Mouse (Mus musculus): ENCODE measurements around the gene Ppp1r1a.
A peak's percentile ranks its signal among the peaks of the same experiment; 100 is the strongest.

Ppp1r1a gene

DNA sequence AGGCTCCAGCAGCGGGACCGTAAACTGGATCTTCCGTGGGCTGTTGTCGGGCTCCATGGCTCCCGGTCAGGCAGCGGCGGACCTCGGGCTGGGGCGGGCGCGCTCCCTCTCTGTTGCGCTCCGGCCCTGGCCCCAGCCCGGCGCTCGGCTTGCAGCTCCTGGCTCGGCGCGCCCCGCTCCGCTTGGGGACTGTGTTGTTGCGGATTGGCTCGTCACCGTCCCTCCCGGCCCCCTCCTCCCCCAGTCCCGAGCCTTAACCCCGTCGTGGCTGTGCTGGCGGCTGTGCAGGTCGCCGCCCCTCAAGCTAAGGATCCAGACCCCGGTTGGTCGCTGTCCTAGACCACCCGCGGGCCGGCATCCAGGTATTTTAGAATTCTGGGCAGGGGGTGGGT lies at the start of gene Ppp1r1a:
Gene Ppp1r1a (minus strand): TSS at position 182 of the 392 bp plus-strand sequence.
- DNase-seq (ENCODE audit: low read depth in 2 of 2, low spot score in 2 of 2), result no peak

DNA sequence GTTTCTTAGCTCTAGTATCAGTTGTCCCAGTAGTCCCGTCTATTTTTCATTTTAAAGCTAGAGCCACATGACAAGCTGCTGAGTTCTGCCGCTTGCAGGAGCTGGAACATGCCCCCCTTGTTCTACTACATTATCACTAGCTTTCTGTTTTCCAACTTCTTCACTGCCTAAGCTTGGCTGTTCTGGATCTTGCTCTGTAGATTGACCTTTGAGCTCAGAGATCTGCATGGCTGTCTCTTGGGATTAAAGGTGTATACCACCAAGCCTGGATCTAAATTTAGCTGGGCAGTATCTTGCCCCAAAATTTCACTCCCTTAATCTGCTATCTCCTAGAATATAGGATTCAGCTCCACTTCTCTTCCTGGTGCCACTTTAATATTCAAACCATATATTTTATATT lies 48.1 kb upstream of the Ppp1r1a start:
- DNase-seq (ENCODE audit: low read depth in 2 of 2, low spot score in 2 of 2), result no peak

DNA sequence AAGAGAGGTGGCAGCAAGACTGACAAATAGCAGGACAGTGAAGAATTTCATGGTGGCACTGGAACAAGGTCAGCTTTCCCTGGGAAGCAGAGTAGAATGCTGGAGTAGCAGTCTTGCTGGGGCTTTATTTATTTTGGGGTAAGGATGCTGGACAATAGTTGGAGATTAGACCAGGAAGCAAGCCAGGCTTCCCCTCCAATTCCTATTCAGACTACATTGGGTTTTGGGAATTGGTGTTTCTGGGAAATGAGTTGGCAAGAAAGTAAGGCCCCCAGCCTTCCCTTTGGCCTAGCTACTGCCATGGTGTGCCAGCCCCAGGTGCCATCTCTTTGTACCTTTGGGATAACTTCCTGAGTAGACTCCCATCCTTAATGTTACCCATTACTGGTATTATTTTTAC lies 27.2 kb upstream of the Ppp1r1a start, which contains the start of gene Glycam1:
Gene Glycam1 (minus strand): TSS at position 101 of the 400 bp plus-strand sequence.
- no peak for DNase-seq (ENCODE audit: low read depth in 2 of 2, low spot score in 2 of 2)

DNA sequence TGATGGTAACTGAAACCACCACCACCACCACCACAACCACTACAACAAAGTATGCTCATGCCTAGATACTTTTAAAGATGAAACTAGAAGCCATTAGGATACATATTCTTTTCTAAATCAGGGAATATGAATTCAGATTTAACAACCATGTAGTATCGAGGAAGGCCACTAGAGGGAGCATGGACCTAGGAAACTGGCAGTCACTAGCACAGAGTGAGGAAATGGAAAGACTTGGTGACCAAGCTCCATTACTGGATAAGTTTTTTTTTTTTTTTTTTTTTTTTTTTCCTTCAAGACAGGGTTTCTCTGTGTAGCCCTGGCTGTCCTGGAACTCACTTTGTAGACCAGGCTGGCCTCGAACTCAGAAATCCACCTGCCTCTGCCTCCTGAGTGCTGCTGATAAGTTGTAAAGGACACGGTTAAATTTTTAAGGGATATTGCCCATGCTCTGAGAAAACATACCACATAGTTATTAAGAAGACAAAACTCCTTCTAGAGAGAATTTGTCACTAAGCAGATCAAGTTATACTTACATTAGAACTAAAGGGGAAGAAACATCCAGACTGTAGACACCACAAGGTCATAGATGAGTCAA lies 14.4 kb upstream of the Ppp1r1a start:
- DNase-seq (ENCODE audit: low read depth in 2 of 2, low spot score in 2 of 2), result peak in 1 of 2 experiments; percentile 16

DNA sequence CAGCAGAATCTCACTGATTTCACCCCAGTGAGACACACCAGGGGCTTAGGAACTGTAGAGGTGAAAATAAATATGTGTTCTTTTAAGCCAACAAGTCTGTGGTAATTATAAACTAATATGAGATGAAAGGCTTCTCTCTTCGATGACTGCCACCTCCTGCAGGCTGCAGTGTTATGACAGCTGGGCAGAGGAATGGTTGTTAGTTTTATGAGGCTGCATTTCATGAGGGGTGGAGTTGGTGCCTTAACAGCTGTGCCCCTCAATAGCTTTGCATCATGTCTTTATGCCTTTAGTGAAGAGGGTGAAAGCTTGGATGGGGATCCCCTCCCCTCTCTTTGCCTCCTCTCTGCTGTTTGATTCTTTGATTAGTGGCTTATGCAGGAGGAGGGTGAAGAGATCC lies 13.2 kb upstream of the Ppp1r1a start:
- no peak for DNase-seq (ENCODE audit: low read depth in 2 of 2, low spot score in 2 of 2)

DNA sequence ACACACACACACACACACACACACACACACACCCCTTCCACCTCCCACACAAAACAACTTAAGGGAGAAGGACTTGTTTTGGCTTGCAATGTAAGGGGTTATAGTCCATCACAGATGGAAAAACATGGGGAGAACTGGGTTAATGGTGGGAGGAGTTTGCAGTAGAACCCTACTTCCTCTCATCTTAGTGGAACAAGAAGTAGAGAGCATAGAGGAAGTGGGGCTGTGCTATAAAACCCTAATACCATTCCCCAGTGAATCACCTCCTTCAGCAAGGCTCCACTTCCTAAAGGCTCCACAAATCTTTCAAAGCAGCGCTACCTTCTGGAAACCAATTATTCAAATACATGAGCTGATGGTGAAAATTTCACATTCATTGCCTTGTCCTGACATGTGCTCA lies 11.7 kb upstream of the Ppp1r1a start:
- DNase-seq (ENCODE audit: low read depth in 2 of 2, low spot score in 2 of 2), result no peak

DNA sequence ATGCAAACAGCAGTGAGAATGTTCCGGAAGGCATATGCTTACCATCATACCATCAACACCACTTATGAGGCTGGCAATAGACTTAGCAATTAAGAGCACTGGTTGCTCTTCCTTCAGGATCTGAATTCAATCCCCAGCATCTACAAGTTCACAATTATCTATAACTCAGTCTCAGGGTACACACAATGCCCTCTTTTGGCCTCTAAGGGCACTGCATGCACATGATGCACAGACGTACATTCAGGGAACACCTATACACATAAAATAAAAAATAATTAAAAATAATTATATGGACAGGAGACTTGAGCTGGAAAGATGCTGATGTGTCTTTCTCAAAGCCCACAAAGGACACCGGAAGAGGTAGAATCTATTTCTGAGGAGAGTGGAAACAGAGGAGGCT lies 10.2 kb upstream of the Ppp1r1a start:
- no peak for DNase-seq (ENCODE audit: low read depth in 2 of 2, low spot score in 2 of 2)

DNA sequence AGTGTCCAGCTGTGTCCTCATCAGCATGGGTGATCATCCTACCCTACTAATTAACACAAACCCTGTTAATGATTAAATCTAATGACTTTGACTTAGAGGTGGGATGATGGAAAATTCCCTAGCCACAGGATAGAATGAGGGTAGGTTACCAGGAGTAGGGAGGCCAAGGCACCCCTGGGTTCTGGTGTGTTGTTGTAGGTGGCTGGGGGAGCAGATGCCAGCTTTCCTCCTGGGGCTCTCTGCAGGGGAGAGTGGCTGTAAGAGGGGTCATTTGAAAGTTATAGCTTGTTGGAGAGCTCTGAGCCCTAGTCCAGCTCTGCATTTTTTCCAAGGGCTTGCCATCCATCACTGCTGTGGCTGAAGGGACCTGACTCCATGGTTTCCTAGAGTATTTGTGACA lies 4.7 kb upstream of the Ppp1r1a start:
- DNase-seq (ENCODE audit: low read depth in 2 of 2, low spot score in 2 of 2), result no peak

DNA sequence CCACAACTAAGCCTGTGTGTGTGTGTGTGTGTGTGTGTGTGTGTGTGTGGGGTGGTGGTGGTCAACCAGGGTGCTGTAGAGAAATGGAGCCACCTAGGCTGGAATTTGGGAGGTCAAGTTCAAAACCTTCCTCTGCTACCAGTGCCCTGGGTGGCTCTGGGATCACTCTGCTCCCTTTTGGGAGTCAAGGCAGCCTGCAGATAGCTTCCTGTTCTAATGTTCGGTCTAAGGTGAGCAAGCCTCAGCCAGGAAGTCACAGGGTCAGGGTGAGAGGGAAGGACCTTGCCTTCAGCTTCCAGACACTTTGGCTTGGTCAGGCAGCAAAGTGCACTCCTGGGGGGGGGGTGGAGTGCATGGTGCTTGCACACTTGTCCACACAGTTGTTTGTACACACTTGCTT lies 2.8 kb upstream of the Ppp1r1a start:
- DNase-seq (ENCODE audit: low read depth in 2 of 2, low spot score in 2 of 2), result no peak

DNA sequence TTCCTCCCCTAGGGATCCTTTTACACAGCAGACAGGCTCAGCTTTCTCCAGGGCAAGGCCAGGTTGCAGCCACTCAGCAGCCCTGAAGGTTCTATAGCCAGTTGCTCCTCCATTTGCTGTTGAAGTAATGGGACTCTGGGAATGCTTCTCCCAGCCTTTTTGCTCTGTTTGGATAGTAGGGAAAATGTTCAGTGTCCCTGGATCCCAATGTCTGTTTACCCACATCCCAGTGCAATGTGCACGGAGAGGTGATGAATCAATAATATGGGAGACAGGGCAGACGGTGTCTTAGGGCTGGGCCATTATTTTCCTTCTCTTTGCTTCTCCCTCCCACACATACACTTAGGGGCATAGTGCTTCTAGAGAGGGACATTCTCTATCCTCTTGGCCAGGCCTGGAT lies 1.5 kb upstream of the Ppp1r1a start:
- no peak for DNase-seq (ENCODE audit: low read depth in 2 of 2, low spot score in 2 of 2)

DNA sequence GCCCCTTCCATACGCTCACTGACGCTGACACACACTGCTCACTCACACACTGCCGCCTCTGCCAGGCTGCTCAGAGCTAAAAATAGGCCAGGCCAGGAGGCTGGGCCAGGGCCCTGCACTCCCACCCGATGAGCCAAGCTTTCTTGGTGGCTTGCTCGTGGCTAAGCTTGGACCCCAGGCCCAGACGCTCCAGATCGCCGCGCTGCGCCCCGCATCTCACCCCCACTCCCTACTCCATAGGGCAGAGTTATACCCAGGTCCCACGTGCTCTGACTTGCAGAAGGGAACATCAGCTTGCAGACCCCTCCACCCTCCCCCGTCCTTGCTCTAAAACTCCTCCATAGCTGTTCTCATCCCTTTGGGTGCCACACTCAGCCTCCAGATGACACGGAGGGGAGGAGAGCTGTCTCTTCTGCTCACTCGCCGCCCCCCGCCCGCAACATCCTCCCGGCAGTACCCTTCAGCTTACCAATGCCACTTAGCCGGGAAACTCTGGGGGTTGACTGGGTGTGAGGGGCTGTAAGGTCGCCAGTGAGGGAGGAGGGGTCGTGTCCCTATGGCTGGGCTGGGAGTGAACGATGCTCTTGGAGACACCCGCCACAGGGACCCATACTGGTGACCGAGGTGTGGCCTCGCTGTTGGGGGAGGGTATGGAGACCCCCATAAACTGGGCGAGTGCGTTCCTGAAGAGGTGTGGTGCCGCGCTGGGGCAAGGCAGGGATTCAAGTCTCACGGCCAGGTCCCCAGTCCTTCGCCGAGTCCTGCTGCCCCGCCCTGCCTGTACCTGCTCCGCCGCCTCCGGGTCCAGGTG lies 587 bp downstream of the Ppp1r1a start:
- no peak for DNase-seq (ENCODE audit: low read depth in 2 of 2, low spot score in 2 of 2)

DNA sequence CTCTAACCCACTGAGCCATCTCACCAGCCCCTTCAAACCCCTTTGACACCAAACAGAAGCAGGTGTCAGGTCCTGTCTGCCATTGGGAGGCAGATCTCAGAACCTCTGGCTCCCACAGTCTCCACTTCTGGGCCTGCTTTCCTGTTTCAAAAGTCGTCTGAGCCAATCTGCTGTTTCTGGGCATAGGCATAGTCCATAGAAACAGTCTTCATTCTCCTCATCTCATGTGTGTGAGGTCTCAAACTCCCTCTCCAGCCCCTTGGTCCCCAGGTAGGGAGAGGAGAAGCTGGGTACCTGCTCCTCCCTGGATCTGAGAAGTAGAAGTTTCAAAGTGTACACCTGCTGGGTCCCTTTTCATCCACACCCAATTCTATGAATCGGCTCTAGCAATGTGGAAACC lies 1.3 kb downstream of the Ppp1r1a start:
- DNase-seq (ENCODE audit: low read depth in 2 of 2, low spot score in 2 of 2), result no peak

DNA sequence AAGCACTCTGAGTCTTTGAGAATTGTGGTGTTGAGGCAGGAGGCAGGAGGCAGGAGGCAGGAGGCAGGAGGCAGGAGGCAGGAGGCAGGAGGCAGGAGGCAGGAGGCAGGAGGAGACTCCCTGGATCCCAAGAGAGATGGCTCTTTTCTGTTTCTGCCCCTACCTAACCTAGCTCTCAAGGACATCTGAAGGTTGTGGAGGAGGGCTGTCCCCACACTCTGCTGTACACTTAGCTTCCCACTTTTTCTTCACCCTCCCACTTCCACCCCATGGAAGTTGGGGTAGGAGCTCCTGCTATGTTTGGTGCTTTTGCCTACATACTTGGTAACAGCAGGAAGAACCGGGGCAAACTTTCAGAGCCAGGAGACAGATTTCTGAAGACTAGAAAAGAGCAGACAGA lies 2.0 kb downstream of the Ppp1r1a start:
- no peak for DNase-seq (ENCODE audit: low read depth in 2 of 2, low spot score in 2 of 2)

DNA sequence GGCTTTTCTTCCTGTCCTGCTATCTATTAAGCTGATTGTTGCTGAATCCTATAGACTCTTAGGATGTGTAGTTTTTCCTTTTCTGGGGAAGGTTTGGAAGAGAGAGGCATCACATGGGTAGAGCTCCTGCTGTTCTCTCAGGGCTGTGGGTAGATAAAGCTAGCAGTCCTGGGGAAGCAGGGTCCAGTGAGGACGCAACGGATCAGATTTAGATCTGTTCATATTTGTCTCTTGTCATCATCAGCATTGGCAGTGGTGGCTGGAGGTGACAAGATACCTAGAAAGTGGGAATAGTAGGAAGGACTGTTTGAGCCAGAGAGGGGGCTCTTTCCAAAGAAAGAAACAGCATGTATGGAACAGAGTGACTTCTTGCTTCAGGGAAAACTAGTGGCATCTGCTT lies 2.8 kb downstream of the Ppp1r1a start:
- no peak for DNase-seq (ENCODE audit: low read depth in 2 of 2, low spot score in 2 of 2)

DNA sequence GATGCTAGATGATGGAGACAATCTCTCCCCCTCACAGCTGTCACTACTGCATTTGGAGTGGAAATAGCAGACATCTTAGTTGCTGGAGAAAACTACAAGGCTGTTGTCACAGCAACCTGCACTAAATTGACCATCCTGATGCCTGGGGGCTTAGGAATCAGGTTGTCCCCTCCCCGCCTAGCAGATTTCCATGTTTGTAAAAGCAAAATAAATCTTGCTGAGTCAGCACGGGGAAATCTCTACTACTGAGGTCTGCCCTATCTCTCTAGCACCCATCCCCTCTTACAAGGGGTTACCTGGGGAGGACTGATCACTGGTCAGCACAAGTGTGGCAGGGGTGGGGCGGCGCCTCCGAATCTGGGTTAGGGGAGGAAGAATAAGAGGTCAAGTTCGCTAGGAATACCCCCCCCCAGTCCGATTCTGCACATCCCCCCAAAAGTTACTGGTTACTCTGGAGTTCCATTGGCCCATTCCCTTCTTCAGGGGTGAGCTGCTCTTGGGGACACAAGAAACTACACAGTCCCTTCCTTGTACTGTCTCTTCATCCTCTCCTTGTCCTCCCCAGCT lies 3.7 kb downstream of the Ppp1r1a start:
- no peak for DNase-seq (ENCODE audit: low read depth in 2 of 2, low spot score in 2 of 2)

DNA sequence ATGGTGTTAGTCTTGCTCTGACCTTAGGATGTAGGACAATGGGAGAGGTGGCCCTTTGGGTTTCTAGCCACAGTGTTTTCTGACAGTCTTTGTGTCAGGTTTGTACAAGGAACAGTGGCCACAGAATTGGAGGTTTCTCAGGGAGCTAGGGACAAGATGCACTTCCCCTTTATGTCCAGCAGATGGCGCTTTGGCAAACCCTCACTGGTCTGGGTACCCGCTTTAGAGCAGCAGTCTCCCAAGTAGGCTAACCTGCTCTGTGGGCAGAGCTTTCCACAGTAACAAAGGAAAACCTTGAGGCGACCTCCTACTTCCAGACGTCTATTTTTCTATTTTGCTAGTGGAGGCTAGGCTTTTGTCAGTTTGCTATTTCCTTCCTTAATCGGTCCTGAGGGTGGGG lies 7.4 kb downstream of the Ppp1r1a start:
- peak; percentile 4 to 28 for DNase-seq (ENCODE audit: low read depth in 2 of 2, low spot score in 2 of 2)

DNA sequence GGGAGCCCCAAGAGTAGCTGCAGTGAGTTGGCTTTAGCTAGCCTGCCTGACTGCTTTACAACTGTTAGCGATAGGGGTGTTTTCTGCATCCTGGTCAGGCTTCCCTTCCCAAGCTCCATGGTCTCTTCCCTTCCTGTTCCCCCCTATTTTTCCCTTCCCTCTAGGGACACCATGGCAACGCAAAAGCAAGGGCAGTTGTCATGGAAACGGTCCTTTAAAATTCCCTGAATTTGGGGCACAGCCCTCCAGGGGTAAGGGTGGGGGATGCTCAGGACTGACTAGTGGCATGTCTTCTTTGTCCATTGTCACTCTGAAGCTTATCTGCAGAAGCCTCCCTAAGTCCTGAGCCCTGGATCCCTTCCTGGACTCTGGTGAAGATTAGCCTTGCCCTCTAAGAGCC lies 14.6 kb downstream of the Ppp1r1a start:
- no peak for DNase-seq (ENCODE audit: low read depth in 2 of 2, low spot score in 2 of 2)

DNA sequence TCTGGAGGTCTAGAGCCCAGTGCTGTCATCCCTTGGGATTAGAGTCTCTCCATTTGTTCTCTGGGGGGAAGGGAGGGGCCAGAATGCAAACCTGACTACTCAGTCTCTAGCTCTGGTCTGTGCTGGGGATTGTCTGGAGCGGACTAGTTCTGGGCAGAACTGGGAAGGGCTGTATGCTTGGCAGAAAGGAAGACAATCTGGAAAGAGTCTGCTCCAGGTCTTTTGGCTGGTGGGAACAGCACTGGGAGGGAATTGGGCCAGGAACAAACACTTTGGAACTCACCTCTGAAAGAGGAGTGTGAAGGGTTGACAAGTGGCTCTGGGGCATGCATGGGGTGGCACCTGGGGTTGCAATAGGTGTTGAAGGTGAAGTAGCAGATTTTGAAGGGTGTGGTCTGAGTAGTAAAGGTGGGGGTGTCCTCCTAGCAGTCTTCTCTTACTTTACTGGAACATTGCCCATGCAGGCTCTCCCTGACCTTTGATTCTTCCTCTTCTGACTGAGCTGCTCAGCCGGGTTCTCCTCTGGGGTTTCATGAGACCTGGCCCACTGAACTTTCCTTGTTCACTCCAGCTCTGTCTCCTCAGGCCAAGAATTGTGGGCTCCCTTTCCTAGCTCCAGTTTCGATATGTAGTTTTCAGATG lies 15.2 kb downstream of the Ppp1r1a start:
- DNase-seq (ENCODE audit: low read depth in 2 of 2, low spot score in 2 of 2), result no peak

DNA sequence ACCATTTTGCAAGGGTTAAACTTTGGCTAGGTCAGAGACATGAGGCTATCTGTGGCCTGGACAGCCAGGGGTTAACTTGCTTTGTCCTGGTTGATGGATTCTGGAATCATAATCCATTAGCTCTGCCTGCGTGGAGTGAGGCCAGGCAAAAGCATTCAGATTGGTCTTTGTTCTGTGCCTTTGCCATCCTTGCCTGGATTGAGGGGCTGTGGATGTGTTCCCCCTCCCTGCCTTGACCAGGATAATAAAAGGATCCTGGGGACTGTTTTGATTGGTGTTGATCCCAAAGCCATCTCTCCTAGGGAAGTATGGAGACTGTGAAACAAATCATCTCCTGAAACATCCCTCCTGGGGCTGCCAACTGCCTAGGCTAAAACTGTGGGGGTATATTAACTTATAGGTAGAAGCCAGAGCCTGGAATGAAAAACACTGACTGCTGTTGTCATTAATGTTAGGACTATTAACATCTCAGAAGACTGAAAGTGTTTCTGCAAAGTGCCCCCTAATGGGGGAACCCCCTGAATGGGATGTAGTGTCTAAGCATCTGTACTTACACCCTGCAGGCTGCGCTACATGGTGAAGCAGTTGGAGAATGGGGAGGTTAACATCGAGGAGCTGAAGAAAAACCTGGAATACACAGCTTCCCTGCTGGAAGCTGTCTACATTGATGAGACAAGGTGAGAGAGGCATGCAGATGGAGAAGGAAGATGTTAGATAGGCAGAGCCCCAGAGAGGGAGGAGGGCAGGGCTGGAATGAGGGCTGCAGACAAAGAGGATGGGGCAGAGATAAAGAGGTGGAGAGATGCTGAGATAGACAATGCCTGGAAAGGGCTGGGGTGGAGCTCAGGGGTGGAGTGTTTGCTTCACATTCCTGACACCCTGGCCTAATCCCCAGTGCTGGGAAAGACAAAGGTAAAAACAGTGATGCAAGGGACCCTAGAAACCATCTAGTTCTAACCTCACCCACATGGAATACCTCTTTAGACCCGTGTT lies 18.1 kb downstream of the Ppp1r1a start:
- no peak for DNase-seq (ENCODE audit: low read depth in 2 of 2, low spot score in 2 of 2)

DNA sequence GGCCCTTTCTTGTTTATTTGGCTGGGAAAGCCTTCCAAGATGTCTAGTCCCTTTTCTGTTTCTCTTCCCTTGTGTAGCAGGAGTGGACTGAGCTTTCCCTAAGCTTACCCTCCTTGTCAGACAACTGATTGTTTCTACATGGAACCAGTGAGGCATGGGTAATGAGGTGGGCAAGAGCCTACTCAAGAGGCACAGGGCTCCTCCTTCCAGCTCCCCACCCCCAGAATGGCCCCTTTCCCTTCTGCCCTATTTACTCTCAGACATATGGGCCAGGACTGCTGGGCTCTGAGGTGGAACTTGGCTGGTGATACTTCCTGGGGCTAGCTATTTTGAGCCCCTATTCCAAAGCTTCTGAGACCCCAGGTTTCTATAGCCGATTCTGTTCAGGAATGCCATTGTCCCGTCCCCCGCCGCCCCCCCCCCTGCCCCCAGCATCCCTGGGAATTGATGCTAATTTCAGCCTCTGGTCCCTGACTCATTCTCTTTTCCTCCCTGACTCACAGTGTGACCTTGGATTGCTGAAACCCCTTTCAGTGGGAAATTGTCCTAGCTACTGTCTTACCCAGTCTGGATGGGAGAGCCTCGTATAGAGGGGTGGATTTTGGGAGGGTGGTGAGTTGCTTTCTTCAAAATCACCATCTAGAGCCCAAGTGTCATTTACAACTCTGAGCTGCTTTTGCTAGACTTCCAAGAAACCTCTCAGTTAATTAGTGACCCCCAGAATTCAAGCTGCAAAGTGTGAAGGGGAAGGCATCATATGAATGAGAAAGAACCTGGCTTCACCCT lies 19.0 kb downstream of the Ppp1r1a start:
- no peak for DNase-seq (ENCODE audit: low read depth in 2 of 2, low spot score in 2 of 2)

All from CD8-positive naive resting alpha-beta T cell, adult 2 months (primary cell).